Mouse (Mus musculus) spleen, postnatal 36 days (tissue): Measurements from ENCODE around the gene Gm36079.
"Not testable (repeated sequence)": the region's sequence is repeated elsewhere in the genome, so short reads cannot be mapped to it uniquely, and the experiment has no call there.

Experiments used
- DNase-seq, 2 experiments: peaks; one replicate each; pipeline ENCODE4 v3.0.0; 2022; ENCODE audit warnings: low spot score in 2 of 2, mixed read lengths in 1 of 2

Gm36079 gene

GRCm38 (mm10) chr13:120026911-120027310, at the start of gene Gm36079:
Gm36079 (minus strand) TSS chr13:120027011.
- DNase-seq = not testable (repeated sequence)

DNA sequence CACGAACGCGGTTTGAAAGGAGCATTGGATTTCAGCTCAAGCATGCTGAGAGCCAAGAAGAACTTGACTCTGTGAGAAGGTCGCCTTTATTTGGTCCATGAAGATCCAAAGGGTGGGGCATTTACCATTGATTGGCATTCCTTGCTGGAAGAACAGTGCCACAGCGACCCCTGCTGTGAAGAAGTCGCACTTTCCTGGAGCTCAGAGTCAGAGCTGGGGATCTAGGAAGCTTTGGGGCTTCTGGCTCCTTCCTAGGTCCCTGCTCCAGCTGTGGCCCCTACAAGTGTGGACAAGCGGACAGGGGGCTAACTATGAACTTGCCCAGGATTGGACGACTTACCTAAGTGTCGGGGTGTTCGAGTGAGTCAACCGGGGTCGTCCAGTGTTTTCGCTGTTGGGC, 44.1 kb upstream of the Gm36079 start:
- DNase-seq = not testable (repeated sequence)

DNA sequence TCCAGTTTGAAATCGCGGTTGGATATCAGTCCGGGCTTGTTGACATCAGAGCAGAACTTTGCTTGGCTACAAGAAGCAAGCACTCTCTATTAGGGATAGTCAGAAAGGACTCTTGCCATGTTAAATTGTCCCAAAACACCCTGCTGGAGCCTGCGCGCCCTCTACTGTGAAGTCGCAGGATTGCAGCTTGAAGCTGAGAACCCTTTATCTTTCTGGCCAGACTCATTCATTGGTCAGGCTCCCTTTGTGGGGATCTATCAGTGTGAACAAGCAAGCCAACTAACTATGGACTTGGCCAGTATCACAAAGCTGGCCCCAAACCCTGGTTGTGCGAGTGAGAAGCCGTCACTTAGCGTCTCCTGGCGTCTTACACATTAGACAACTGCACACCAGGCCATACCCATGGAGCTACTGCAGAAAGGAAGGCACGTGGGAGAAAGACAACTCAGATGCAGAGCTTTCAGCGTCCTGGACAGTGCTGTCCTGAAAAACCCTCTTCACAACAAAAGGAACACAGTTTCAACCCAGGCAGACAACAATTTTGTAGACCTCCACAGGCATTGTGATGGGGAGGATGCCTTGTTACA, 43.3 kb upstream of the Gm36079 start:
- not testable (repeated sequence) for DNase-seq

DNA sequence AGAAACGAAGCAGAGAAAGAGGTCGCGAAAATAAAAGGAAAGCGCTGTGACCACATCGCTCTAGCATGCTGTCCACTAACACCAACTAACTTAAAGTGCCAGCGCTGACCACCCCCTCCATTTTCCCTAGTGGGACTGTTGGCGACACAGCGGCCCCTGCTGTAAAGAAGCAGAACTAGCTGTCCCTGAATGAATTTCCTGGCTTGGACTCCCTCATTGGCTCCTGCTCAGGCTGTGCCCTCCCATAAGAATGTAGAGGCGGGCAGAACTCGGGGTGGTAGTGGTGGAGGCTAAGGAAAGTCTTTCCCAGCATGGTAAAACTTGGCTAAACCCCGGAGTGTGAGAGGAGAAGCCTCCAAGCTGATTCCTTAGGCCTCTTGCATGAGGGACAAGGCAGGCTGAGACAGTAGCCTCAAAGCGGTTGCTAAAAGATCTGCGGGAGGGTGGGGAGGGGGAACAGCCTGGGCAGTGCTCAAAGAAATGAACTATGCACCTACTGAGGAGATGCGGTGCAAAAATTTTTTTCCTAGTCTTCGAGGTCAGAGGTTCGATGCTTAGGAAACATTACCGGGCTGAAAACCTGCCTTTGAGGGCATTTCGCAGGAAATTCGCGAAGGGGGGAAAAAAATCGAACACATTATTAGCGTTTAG, 36.8 kb upstream of the Gm36079 start:
- DNase-seq = not testable (repeated sequence)

DNA sequence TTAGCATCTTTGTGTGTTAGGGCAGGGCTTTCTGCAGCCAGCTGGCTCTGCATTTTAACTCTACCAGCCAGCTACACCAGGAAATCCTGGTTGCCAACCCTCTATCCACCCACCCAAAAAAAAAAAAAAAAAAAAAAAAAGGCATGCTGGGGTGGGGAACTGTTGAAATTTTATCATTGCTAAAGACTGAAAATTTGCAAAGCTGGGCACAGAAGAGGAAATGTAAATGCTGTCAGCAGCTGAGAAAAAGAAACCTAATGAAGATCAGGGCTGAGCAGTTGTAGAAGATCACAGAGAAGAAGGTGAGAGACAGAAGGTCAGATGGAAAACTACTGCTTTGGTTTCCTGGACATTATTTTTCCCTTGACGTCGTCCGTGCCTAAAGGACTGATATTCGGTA, 36.1 kb upstream of the Gm36079 start:
- DNase-seq = not testable (repeated sequence)

GRCm38 (mm10) chr13:120052085-120052484, 25.3 kb upstream of the Gm36079 start, which contains the start of gene Gm21188:
Gm21188 (minus strand) TSS chr13:120052194.
- DNase-seq = not testable (repeated sequence)

DNA sequence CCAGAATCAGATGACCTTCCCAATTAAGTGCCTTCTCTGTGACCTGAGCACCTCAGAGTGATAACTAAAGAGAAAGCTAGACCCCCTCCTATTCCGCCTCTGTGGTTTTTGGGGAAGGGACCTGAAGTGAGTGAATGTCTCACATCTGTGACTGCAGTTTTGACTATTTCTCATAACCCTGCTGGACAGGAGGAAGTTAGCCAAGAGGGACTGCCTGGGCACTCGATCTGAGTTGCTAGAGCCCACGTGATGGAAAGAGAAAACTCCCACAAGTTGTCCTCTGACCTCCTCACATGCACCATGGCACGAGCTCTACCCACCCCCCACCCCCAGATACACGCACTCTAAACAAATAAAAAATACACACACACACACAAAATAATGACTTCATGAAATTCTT, 21.8 kb upstream of the Gm36079 start:
- DNase-seq = not testable (repeated sequence)

GRCm38 (mm10) chr13:120048186-120048585, 21.4 kb upstream of the Gm36079 start:
- not testable (repeated sequence) for DNase-seq

DNA sequence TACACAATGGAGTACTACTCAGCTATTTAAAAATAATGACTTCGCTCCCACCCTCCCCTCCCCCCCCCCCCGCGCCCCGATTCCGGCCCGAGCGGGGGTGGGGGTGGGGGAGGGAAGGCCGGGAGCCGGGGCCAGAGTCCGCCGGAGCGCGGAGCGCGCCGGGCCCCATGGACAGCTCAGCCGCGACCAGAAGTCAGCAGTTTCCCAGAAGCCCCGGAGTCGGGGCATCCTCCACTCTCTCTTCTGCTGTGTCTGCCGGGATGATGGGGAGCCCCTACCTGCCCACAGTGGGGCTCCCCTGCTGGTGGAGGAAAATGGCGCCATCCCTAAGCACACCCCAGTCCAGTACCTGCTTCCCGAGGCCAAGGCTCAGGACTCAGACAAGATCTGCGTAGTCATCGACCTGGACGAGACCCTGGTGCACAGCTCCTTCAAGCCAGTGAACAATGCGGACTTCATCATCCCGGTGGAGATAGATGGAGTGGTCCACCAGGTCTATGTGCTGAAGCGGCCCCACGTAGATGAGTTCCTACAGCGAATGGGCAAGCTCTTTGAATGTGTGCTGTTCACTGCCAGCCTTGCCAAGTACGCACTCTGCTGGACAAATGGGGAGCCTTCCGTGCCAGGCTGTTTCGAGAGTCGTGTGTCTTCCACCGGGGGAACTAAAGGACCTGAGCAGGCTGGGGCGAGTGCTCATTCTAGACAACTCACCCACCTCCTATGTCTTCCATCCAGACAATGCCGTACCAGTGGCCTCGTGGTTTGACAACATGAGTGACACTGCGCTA, 19.8 kb upstream of the Gm36079 start:
- DNase-seq = not testable (repeated sequence)

GRCm38 (mm10) chr13:120041145-120041544, 14.3 kb upstream of the Gm36079 start:
- not testable (repeated sequence) for DNase-seq

DNA sequence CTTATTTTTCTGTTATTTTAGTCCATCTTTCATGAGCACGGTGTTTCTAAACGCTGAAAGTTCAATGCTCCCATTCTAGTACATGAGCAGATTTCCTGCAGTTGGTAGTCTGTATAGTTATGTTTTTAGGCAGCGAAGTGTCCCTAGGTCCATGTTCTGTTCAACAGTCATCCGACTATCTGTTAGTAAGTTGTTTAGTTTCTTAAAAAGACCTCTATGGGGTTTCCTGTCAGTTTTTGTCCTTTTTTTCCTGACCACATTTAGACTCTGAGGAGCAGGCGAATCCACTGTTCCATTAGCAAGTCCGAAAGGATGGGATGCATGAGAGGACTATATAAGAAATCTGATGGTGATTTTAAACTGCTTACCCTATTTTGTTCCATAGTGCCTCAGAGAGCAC, 11.1 kb upstream of the Gm36079 start:
- not testable (repeated sequence) for DNase-seq

DNA sequence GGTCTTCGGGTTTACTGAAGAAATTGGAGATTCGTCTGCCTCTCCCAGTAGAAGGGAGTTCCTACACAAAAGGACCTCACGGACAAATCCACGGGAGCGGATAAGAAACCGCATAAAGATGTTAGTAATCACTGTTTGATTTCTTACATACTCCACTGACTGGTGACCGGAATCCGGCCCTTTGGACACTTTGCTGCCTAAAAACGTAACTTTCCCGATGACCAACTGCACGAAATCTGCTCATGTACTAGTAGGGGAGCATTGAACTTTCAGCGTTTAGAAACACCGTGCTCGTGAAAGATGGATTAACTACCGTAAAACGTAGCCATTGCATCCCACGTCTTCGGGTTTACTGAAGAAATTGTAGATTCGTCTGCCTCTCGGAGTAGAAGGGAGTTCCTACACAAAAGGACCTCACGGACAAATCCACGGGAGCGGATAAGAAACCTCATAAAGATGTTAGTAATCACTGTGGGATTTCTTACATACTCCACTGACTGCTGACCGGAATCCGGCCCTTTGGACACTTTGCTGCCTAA, 9.8 kb upstream of the Gm36079 start:
- DNase-seq = peak in 1 of 2 experiments; percentile 30

DNA sequence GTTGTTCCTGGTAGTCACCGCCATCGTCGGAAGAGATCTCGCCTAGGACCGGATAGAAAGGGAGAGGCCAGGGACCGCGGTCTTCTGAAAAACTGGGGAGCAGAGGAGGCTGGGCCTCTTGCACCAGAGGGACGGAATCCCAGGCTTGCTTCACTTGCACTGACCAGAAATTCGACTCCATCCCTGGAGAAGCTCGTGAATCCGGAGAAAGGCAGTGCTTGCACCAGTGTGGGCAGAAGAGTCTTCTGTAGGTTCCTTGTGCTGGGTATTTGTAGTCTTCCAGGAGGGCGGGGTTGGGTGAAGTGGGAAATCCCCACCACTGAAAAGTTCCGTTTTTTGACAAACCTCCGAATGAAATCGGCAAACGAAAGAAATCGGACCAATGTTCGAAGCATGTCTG, 8.3 kb upstream of the Gm36079 start:
- DNase-seq = not testable (repeated sequence)

DNA sequence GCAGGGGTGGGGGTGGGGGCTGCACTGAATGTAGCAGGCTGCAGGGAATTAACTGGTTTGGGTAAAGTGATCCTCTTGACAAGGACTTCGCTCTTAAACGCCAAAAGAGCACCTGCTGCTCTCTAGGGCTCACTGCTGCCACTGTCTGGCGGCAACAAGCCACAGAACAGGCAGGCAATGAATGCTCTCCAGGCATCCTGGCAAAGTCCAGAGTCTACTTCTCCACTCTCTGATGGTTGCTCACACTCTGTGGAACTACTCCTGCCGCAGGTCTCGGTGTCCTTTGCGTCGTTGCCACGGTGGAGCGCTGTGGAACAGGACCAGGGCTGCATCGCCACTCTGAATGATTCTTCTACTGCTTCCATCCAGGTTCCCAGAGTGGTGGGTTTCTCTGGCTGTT, 7.8 kb upstream of the Gm36079 start:
- DNase-seq = not testable (repeated sequence)

GRCm38 (mm10) chr13:120033516-120034190, 6.8 kb upstream of the Gm36079 start:
- DNase-seq = peak; percentile 24 to 33

DNA sequence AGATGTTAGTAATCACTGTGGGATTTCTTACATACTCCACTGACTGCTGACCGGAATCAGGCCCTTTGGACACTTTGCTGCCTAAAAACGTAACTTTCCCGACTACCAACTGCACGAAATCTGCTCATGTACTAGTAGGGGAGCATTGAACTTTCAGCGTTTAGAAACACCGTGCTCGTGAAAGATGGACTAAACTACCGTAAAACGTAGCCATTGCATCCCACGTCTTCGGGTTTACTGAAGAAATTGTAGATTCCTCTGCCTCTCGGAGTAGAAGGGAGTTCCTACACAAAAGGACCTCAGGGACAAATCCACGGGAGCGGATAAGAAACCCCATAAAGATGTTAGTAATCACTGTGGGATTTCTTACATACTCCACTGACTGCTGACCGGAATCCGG, 4.9 kb upstream of the Gm36079 start:
- peak in 1 of 2 experiments; percentile 27 for DNase-seq

GRCm38 (mm10) chr13:120027368-120027767, 557 bp upstream of the Gm36079 start:
- not testable (repeated sequence) for DNase-seq

DNA sequence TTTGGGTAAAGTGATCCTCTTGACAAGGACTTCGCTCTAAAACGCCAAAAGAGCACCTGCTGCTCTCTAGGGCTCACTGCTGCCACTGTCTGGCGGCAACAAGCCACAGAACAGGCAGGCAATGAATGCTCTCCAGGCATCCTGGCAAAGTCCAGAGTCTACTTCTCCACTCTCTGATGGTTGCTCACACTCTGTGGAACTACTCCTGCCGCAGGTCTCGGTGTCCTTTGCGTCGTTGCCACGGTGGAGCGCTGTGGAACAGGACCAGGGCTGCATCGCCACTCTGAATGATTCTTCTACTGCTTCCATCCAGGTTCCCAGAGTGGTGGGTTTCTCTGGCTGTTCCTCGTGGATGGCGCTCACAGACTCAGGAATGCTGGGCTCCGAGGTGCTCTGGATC, 438 bp downstream of the Gm36079 start:
- DNase-seq = not testable (repeated sequence)

GRCm38 (mm10) chr13:120025576-120025975, 1.2 kb downstream of the Gm36079 start:
- not testable (repeated sequence) for DNase-seq

GRCm38 (mm10) chr13:120025004-120025403, 1.8 kb downstream of the Gm36079 start:
- not testable (repeated sequence) for DNase-seq

- not testable (repeated sequence) for DNase-seq
Measured at GRCm38 (mm10) chr13:120024581-120024980, 2.2 kb downstream of the Gm36079 start.

DNA sequence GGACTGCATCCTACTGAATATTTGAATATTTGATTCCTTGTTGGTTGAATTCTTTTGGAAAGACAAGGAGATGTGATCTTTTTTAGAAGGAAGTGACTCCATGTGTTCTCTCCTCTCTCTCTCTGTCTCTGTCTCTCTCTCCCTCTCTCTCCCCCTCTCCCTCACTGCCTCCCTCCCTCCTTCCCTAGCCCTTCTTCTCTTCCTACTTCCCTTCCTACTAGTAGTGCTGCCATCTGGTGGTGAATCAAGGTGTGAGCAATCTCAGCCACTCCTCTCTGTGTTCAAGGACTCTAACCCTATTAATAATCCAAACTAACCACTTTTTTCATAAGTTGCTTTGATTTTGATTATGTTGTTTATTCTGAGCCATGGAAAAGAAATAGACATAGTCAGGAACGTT, 5.3 kb downstream of the Gm36079 start:
- not testable (repeated sequence) for DNase-seq
